Mouse (Mus musculus) bone marrow, adult 2 months (tissue): ENCODE measurements around the gene Zswim3.

ENCODE experiments used
- CTCF ChIP-seq: fragments of 200-500 bp; IDR thresholded peaks from 2 replicates; pipeline ENCODE4 v1.5.1; 2011; ENCODE audit warnings: low read length, control low read depth; ENCODE audit not compliant: control insufficient read depth, insufficient read depth
- POLR2A ChIP-seq: fragments of 200-500 bp; IDR thresholded peaks from 2 replicates; pipeline ENCODE4 v1.6.1; 2011; ENCODE audit warnings: low read depth, mild to moderate bottlenecking, control low read depth, low read length, borderline replicate concordance; ENCODE audit not compliant: control insufficient read depth

DNA sequence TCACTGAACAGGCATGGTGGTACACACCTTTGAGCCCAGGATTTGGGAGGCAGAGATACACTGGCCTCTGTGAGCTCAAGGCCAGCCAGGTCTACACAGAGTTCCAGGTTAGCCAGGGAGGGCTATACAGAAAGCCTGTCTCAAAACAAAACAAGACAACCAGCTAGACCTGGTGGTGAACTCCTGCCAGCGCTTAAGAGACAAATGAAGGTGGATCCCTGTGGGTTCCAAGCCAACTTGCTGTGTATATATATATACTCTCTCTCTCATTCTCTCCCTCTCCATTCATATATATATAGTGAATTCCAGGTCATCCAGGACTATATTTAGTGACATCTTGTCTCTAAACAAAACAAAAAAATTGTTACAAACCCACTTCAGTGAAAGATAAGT, 981 bp upstream of the Zswim3 start:
- no peak for TF ChIP-seq CTCF
- no peak for TF ChIP-seq POLR2A
